Mouse (Mus musculus) midbrain, embryonic 16.5 days (tissue): ENCODE results near the gene Supt6. TPM values are rescaled to one million over a fixed set of nuclear protein-coding genes. Genes with fewer than 3 reads are reported as not detected.
A peak's percentile ranks its signal among the peaks of the same experiment; 100 is the strongest.

Experiments
- ATAC-seq: fragments of 200-750 bp; cut with Nextera tagmentation; 2 replicates; pipeline ENCODE4 v1.8.0; 2017; ENCODE audit warnings: moderate TSS enrichment
- H3K27ac ChIP-seq: fragments of 300-500 bp; sonication (generic); 2 replicates; pipeline ENCODE4 v1.5.1; 2014; ENCODE audit warnings: mild to moderate bottlenecking, low read length, mixed read lengths
- H3K27me3 ChIP-seq: fragments of 300-500 bp; sonication (generic); 2 replicates; pipeline ENCODE4 v1.6.1; 2014; ENCODE audit warnings: low read depth, low read length, mixed read lengths; ENCODE audit not compliant: control insufficient read depth, insufficient read depth
- H3K36me3 ChIP-seq: fragments of 300-500 bp; sonication (generic); 2 replicates; pipeline ENCODE4 v1.6.1; 2014; ENCODE audit warnings: mild to moderate bottlenecking, low read length, moderate library complexity, mixed read lengths; ENCODE audit not compliant: control insufficient read depth, insufficient read depth
- H3K4me1 ChIP-seq: fragments of 300-500 bp; sonication (generic); 2 replicates; pipeline ENCODE4 v1.6.1; 2014; ENCODE audit warnings: mild to moderate bottlenecking, low read length, mixed read lengths; ENCODE audit not compliant: control insufficient read depth, insufficient read depth
- H3K4me2 ChIP-seq: fragments of 300-500 bp; sonication (generic); 2 replicates; pipeline ENCODE4 v1.6.1; 2014; ENCODE audit warnings: mild to moderate bottlenecking, low read length, mixed read lengths
- H3K4me3 ChIP-seq: fragments of 300-500 bp; sonication (generic); 2 replicates; pipeline ENCODE4 v1.5.1; 2014; ENCODE audit warnings: low read depth, mild to moderate bottlenecking, low read length, moderate library complexity, mixed read lengths
- H3K9ac ChIP-seq: fragments of 300-500 bp; sonication (generic); 2 replicates; pipeline ENCODE4 v1.6.1; 2014; ENCODE audit warnings: low read depth, low read length, mixed read lengths
- H3K9me3 ChIP-seq: fragments of 300-500 bp; sonication (generic); replicated peaks from 2 replicates; pipeline ENCODE4 v1.6.1; 2014; ENCODE audit warnings: mild to moderate bottlenecking, low read length, mixed read lengths; ENCODE audit not compliant: control insufficient read depth, poor library complexity, severe bottlenecking
- WGBS: fragments of 180-500 bp; shearing (Covaris S2); extraction: QIAGEN DNeasy Blood & Tissue Kit; methylation state at CpG from one replicate; pipeline ENCODE4 v1.1.7; 2014; 5-methylcytosine and 5-hydroxymethylcytosine counted together
- polyA plus RNA-seq: library from polyadenylated mRNA; unstranded; fragments of >200 nt; fragmentation: Nextera tagmentation; extraction: Ambion mirVana; gene quantifications from 2 replicates; pipeline ENCODE4 v1.2.1, GENCODE M21; 2015

The Supt6 gene
- polyA plus RNA-seq, 1 experiment from 2014 or later = 27.5 TPM

DNA sequence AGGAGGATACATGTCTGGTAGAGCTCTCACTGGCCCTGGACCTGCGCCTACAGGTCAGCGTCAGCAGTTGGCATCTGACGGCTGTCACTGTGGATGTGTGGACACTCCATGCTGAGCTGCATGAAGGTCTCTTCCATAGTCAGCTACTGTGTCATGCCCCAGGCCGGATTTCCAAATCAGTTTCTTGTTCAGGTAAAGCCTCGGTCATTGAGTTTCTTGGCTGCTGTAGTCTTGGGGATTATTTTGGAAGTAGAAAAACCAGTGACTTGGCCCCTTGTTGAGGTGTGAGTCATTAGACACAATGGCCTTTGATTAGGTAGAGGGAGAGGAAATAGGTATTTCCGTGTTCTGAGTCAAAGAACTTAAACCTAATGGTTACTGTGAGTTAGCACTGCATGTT lies 19.8 kb upstream of the Supt6 start:
- no peak overlapping the region for H3K4me3 ChIP-seq
- no peaks in the 10 kb centered on the region for H3K9me3 ChIP-seq
- H3K36me3 ChIP-seq = peaks cover 34% of the 10 kb centered on the region
- 93% methylated on average over 6 of the region's 6 CpGs for WGBS
- peaks cover 13% of the 10 kb centered on the region for H3K4me1 ChIP-seq
- H3K27ac ChIP-seq = no peak overlapping the region
- no peak overlapping the region for H3K4me2 ChIP-seq
- no peaks in the 10 kb centered on the region for H3K27me3 ChIP-seq
- no peak overlapping the region for H3K9ac ChIP-seq
- no peak for ATAC-seq

DNA sequence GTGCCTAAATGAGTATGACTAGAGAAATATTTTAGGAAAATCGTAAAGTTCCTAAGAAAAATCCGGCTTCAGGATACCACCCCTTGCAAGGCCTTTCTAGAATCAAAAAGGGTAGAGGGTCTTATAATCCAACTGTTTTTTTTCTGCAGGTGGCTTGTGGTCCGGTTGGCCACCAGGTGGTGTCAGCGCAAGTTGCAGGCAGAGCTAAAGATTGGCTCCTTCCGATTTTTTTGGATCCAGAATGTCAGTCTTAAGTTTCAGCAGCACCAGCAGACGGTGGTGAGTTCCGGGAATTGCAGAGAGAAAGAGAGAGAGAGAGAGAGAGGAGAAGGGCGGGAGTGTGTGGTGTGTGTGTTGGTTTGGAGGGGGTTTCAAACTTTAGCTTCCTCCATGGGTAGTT lies 16.8 kb upstream of the Supt6 start:
- Histone ChIP-seq H3K27ac (no peak overlapping the region), H3K4me2 (peak overlapping the region; percentile 79), H3K4me3 (peak overlapping the region; percentile 92), H3K27me3 (no peaks in the 10 kb centered on the region), H3K4me1 (peaks cover 13% of the 10 kb centered on the region), H3K9ac (peak overlapping the region; percentile 50; the same call in 1 of the 2 replicates), H3K9me3 (no peaks in the 10 kb centered on the region), H3K36me3 (peaks cover 18% of the 10 kb centered on the region)
- WGBS = 6% methylated on average over 8 of the region's 8 CpGs
- no peak for ATAC-seq

DNA sequence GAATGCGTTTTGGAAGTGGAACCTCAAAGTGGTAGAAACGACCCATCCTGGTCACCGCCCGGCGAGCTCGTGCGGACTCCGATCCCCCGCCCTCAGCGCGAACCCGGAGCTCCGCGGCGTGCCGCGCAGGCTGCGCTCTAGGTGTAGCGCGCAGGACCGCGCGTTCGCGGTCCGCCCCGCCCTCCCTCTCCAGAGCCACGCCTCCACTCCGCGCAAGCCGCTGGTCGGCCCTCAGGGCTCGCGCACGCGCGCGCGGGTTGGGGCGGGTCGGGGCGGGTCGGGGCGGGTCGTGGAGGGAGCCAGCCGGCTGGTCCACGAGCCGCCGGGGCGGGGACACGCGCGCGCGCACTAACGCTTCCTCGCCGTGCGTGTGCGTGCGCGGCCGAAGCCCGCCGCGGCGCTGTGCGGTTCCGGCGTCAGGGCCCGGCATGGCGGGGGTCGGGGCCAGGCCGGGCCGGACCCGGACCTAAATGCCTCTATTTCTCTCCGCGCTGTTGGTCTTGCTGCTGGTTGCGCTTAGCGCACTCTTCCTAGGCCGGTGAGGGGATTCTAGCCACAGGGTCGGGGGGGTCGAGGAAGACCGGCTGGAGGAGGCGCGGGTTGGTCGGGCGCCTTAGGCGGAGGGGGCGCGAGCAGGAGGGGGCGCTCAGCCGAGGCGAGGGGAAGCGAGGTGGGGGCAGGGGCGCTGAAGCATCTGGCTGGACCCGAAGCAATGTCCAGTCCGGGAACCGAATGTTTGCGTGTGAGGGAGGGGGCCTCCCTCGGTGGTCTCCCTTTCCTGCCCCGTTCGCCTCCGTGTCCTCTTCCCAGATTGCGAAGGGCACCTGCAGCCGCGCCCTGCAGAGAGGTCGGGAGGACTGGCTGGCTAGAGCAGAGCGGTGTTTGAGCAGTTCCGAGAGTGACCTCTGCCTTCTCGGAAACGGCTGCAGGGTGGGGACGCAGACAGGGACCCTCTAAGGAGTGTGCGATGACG lies 15.9 kb upstream of the Supt6 start, which contains the start of gene 2610507B11Rik:
2610507B11Rik (plus strand) TSS at position 373 of the 973 bp plus-strand sequence.
- 1% methylated on average over 97 of the region's 115 CpGs for WGBS

DNA sequence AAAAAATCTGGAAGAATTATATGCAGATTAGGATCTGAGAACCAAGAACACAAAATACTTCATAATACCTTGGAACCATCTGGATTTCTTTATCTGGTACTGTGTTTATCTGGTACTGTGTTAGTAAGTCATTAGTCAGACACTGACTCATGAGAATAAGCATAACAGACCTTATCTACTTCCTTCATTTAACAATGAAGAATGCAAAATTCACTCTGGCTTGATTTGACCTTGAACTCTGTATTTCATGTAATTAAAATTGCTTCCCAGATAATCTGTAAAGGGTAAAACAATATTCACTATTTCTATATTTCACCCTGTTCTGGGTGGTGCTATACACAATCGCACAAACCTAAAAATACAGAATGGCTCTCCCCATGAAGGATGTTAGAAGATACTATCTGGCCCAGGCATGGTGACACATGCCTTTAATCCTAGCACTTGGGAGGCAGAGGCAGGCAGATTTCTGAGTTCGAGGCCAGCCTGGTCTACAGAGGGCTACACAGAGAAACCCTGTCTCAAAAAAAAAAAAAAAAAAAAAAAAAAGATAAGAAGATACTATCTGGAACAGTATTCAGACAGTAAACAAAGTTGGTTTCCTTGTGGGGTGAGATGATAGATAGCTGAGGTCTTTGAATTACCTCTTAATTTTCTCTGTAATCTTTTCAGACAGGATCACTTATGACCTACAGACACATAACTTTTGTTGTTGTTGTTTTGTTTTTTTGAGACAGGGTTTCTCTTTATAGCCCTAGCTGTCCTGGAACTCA lies 14.9 kb upstream of the Supt6 start:
- no peak overlapping the region for H3K9ac ChIP-seq
- WGBS = 97% methylated on average over 2 of the region's 2 CpGs

More for the DNA sequence above, 15.9 kb upstream of the Supt6 start, which contains the start of gene 2610507B11Rik:
- peaks cover 13% of the 10 kb centered on the region for H3K4me1 ChIP-seq
- peak within 1 kb of the TSS; percentile 92 for H3K4me3 ChIP-seq
- H3K27me3 ChIP-seq = no peaks in the 10 kb centered on the region
- H3K9me3 ChIP-seq = no peaks in the 10 kb centered on the region
- peak within 1 kb of the TSS; percentile 79 for H3K4me2 ChIP-seq
- ATAC-seq = peak; percentile 96
- peak within 1 kb of the TSS; percentile 89 for H3K27ac ChIP-seq
- H3K9ac ChIP-seq = peak within 1 kb of the TSS; percentile 87
- peaks cover 16% of the 10 kb centered on the region for H3K36me3 ChIP-seq

DNA sequence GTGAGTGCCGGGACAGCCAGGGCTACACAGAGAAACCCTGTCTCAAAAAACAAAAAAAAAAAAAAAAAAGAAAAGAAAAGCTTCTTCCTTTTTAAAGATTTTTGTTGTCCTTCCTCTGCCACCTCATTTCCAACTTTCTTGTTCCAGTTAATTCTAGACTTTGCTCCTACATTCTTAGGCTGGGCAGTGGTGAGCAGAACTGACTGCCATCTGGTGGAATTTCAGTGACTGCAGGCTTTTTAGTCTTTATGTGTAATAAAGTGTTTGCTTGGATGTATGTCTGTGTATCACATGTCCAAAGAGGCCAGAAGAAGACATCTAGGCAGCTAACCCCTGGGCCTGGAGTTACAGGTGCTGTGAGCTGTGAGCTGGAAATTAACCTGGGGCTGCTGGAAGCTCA lies 10.8 kb upstream of the Supt6 start:
- Histone ChIP-seq H3K27me3 (no peaks in the 10 kb centered on the region), H3K27ac (no peak overlapping the region), H3K4me1 (no peaks in the 10 kb centered on the region), H3K4me2 (no peak overlapping the region), H3K36me3 (peaks cover 19% of the 10 kb centered on the region), H3K4me3 (no peak overlapping the region), H3K9ac (no peak overlapping the region), H3K9me3 (no peaks in the 10 kb centered on the region)
- ATAC-seq = no peak
- WGBS = 100% methylated on average over 1 of the region's 1 CpGs

More for the DNA sequence above, 14.9 kb upstream of the Supt6 start:
- Histone ChIP-seq H3K4me3 (peak overlapping the region; percentile 92), H3K9me3 (no peaks in the 10 kb centered on the region), H3K4me1 (peaks cover 13% of the 10 kb centered on the region), H3K36me3 (peaks cover 12% of the 10 kb centered on the region), H3K27me3 (no peaks in the 10 kb centered on the region), H3K27ac (no peak overlapping the region), H3K4me2 (peak overlapping the region; percentile 50)
- ATAC-seq = no peak

DNA sequence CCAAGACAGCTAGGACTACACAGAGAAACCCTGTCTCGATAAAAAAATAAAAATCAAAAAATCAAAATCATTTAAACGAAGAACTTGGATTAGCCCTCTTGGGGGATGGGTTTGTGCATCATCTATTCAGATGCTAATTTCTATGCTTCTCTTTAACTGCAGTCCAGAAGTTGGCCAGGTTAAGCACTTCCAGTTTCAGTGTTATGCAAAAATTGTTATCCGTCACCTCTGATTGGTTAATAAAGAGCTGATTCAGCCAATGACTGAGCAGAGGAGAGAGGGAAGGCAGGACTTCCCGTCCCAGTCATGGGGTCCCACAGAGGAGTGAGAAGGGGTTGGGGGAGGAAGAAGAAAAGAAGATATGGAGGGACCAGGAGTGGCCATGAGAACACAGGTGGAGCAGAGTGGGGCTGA lies 1.9 kb upstream of the Supt6 start:
- no peak overlapping the region for H3K4me2 ChIP-seq
- H3K4me1 ChIP-seq = peaks cover 39% of the 10 kb centered on the region
- H3K27me3 ChIP-seq = no peaks in the 10 kb centered on the region
- 65% methylated on average over 4 of the region's 4 CpGs for WGBS
- H3K9me3 ChIP-seq = no peaks in the 10 kb centered on the region
- H3K9ac ChIP-seq = no peak overlapping the region
- peaks cover 9% of the 10 kb centered on the region; the same call in 1 of the 2 replicates for H3K36me3 ChIP-seq
- H3K27ac ChIP-seq = no peak overlapping the region
- no peak for ATAC-seq
- no peak overlapping the region for H3K4me3 ChIP-seq

DNA sequence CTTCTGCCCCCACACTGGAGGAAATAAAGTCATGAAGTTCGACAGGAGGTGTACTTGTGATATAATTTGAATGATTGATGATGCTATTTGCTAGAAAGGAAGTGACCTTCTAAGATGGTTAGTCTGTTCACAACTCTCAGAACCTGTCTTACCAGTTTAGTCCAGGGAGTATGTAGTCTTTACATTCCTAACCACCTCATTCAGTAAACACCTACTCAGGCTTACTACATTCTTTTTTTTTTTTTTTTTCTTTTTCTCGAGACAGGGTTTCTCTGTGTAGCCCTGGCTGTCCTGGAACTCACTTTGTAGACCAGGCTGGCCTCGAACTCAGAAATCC lies 1.2 kb upstream of the Supt6 start:
- Histone ChIP-seq H3K9ac (no peak overlapping the region), H3K4me3 (peak overlapping the region; percentile 95; the same call in 1 of the 2 replicates), H3K27ac (no peak overlapping the region), H3K36me3 (peaks cover 3% of the 10 kb centered on the region; the same call in 1 of the 2 replicates), H3K27me3 (no peaks in the 10 kb centered on the region), H3K4me2 (peak overlapping the region; percentile 69), H3K9me3 (no peaks in the 10 kb centered on the region), H3K4me1 (peaks cover 42% of the 10 kb centered on the region)
- WGBS = 83% methylated on average over 3 of the region's 3 CpGs
- no peak for ATAC-seq

DNA sequence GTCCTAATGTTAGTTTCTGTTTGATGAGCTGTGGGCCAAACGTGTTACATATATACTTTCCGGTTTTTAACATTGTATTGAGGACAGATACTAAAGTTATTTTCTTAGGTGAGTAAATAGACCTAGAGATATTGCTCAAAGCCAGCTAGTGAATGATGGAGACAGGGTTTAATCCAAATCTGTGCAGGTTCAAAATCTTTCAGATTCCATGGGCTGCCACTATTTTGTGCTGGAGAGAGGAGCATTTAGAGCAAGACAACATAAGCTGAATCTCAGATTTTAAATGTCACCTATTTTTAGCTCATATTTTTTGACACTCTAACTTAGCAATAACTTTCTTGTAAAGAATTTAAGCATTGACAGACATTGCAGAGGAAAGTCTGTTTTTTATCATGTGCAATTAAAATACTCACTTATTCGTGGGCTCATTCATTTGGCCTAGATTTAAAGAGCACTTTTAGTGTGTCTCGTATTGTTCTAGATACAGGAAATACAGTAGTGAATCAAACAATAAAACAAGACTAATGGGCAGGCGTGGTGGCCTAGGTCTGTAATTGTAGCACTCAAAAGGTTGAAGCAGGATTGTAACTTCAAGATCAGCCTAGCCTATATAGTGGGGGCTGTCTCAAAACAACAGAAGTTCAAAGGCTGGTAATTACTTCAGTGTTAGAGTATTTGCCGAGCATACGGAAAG lies 678 bp upstream of the Supt6 start:
- peak overlapping the region; percentile 97 for H3K9ac ChIP-seq
- no peak for ATAC-seq

More for the DNA sequence above, 678 bp upstream of the Supt6 start:
- H3K4me1 ChIP-seq = peaks cover 45% of the 10 kb centered on the region
- no peaks in the 10 kb centered on the region for H3K9me3 ChIP-seq
- H3K4me2 ChIP-seq = peak overlapping the region; percentile 69
- no peaks in the 10 kb centered on the region for H3K27me3 ChIP-seq
- H3K4me3 ChIP-seq = peak overlapping the region; percentile 95
- 0 out of 2 replicates have a peak, but pooled peaks cover 3% of the 10 kb centered on the region for H3K36me3 ChIP-seq
- peak overlapping the region; percentile 99 for H3K27ac ChIP-seq
- WGBS = 55% methylated on average over 7 of the region's 7 CpGs
